Mouse (Mus musculus) ZHBTc4 (cell line): ENCODE results near the gene Ipo13.

Experiments
- DNase-seq: peaks from one replicate; pipeline ENCODE4 v3.0.0-alpha.2; 2011; ENCODE audit warnings: low read depth, low spot score

The Ipo13 gene

GRCm38 (mm10) chr4:117914031-117914430 is 768 bp downstream of the Ipo13 start:
- no peak for DNase-seq

GRCm38 (mm10) chr4:117913421-117913820 is 1.4 kb downstream of the Ipo13 start:
- peak; percentile 51 for DNase-seq

GRCm38 (mm10) chr4:117912685-117913273 is 2.0 kb downstream of the Ipo13 start:
- DNase-seq = no peak

- no peak for DNase-seq
These were observed 2.7 kb downstream of the Ipo13 start for GRCm38 (mm10) chr4:117912131-117912561.

- DNase-seq = no peak
These were observed 5.9 kb downstream of the Ipo13 start for GRCm38 (mm10) chr4:117908834-117909453.

- no peak for DNase-seq
These were observed 8.6 kb downstream of the Ipo13 start for GRCm38 (mm10) chr4:117906196-117906595.

GRCm38 (mm10) chr4:117904761-117905160 is 10.0 kb downstream of the Ipo13 start:
- DNase-seq = no peak

- no peak for DNase-seq
These were observed 10.7 kb downstream of the Ipo13 start for GRCm38 (mm10) chr4:117904094-117904493.

- no peak for DNase-seq
These were observed 16.7 kb downstream of the Ipo13 start for GRCm38 (mm10) chr4:117898111-117898510.

GRCm38 (mm10) chr4:117896031-117896430 is 18.8 kb downstream of the Ipo13 start:
- no peak for DNase-seq

GRCm38 (mm10) chr4:117895339-117895738 is 19.5 kb downstream of the Ipo13 start:
- no peak for DNase-seq

GRCm38 (mm10) chr4:117894601-117895000 is 20.2 kb downstream of the Ipo13 start:
- DNase-seq = no peak

GRCm38 (mm10) chr4:117893376-117893775 is 21.4 kb downstream of the Ipo13 start:
- peak; percentile 71 for DNase-seq

GRCm38 (mm10) chr4:117891738-117892161 is 23.0 kb downstream of the Ipo13 start, which contains the start of gene Dph2:
Gene Dph2 (minus strand): TSS chr4:117892032.
- peak; percentile 92 for DNase-seq

GRCm38 (mm10) chr4:117890750-117891149 is 24.0 kb downstream of the Ipo13 start:
- no peak for DNase-seq

GRCm38 (mm10) chr4:117890031-117890430 is 24.8 kb downstream of the Ipo13 start:
- DNase-seq = no peak

GRCm38 (mm10) chr4:117889471-117889870 is 25.3 kb downstream of the Ipo13 start:
- DNase-seq = no peak

GRCm38 (mm10) chr4:117887920-117888319 is 26.9 kb downstream of the Ipo13 start:
- DNase-seq = no peak

GRCm38 (mm10) chr4:117887133-117887532 is 27.7 kb downstream of the Ipo13 start, which contains the start of gene Atp6v0b:
Gene Atp6v0b (minus strand): TSS chr4:117887333.
- DNase-seq = peak; percentile 97

- peak; percentile 61 for DNase-seq
These were observed 28.2 kb downstream of the Ipo13 start for GRCm38 (mm10) chr4:117886644-117887043.

- no peak for DNase-seq
These were observed 28.8 kb downstream of the Ipo13 start for GRCm38 (mm10) chr4:117885994-117886393.

- no peak for DNase-seq
These were observed 29.7 kb downstream of the Ipo13 start for GRCm38 (mm10) chr4:117885093-117885492.

GRCm38 (mm10) chr4:117884146-117884545 is 30.7 kb downstream of the Ipo13 start:
- DNase-seq = no peak
